Mouse (Mus musculus): ENCODE data around the gene Ube2j1. TPM values are rescaled to one million over a fixed set of nuclear protein-coding genes. Genes with fewer than 3 reads are reported as not detected.
"Not testable (repeated sequence)": the region's sequence is repeated elsewhere in the genome, so short reads cannot be mapped to it uniquely, and the experiment has no call there.

Gene Ube2j1
- polyA plus RNA-seq, 1 experiment from 2014 or later: 50.5 TPM

- WGBS: over 99% methylated on average over 5 of the region's 5 CpGs
- H3K36me3 ChIP-seq (replicated peaks): peaks cover 7% of the 10 kb centered on the region; the same call in 1 of the 2 replicates
- ATAC-seq (ENCODE audit: low FRiP score): no peak
- no peaks in the 10 kb centered on the region for H3K4me1 ChIP-seq
- H3K27ac ChIP-seq: no peak overlapping the region
- no peak overlapping the region for H3K9ac ChIP-seq
- no peaks in the 10 kb centered on the region for H3K9me3 ChIP-seq
- no peak overlapping the region for H3K4me2 ChIP-seq
- no peak overlapping the region for H3K4me3 ChIP-seq (replicated peaks)
- H3K27me3 ChIP-seq: no peaks in the 10 kb centered on the region
Observed at GRCm38 (mm10) chr4:32996083-32996482, 35.1 kb upstream of the Ube2j1 start.

GRCm38 (mm10) chr4:32997571-32997970, 33.6 kb upstream of the Ube2j1 start:
- 93% methylated on average over 5 of the region's 5 CpGs for WGBS
- Histone ChIP-seq H3K27me3 (no peaks in the 10 kb centered on the region), H3K9me3 (no peaks in the 10 kb centered on the region), H3K27ac (no peak overlapping the region), H3K9ac (no peak overlapping the region), H3K36me3 (replicated peaks) (peaks cover 7% of the 10 kb centered on the region; the same call in 1 of the 2 replicates), H3K4me3 (replicated peaks) (no peak overlapping the region), H3K4me2 (no peak overlapping the region), H3K4me1 (no peaks in the 10 kb centered on the region)
- no peak for ATAC-seq (ENCODE audit: low FRiP score)

GRCm38 (mm10) chr4:32998996-32999395, 32.2 kb upstream of the Ube2j1 start:
- ATAC-seq (ENCODE audit: low FRiP score): no peak
- H3K9ac ChIP-seq: no peak overlapping the region
- no peaks in the 10 kb centered on the region for H3K4me1 ChIP-seq
- H3K27me3 ChIP-seq: no peaks in the 10 kb centered on the region
- WGBS: 94% methylated on average over 8 of the region's 8 CpGs
- H3K4me3 ChIP-seq (replicated peaks): no peak overlapping the region
- no peak overlapping the region for H3K27ac ChIP-seq
- peaks cover 13% of the 10 kb centered on the region; the same call in 1 of the 2 replicates for H3K36me3 ChIP-seq (replicated peaks)
- no peaks in the 10 kb centered on the region for H3K9me3 ChIP-seq
- H3K4me2 ChIP-seq: no peak overlapping the region

GRCm38 (mm10) chr4:33002081-33002480, 29.1 kb upstream of the Ube2j1 start:
- H3K27ac ChIP-seq: no peak overlapping the region
- 83% methylated on average over 3 of the region's 3 CpGs for WGBS
- no peak overlapping the region for H3K4me2 ChIP-seq
- no peak for ATAC-seq (ENCODE audit: low FRiP score)
- no peaks in the 10 kb centered on the region for H3K27me3 ChIP-seq
- no peaks in the 10 kb centered on the region for H3K4me1 ChIP-seq
- no peak overlapping the region for H3K9ac ChIP-seq
- peaks cover 27% of the 10 kb centered on the region for H3K36me3 ChIP-seq (replicated peaks)
- no peak overlapping the region for H3K4me3 ChIP-seq (replicated peaks)
- no peaks in the 10 kb centered on the region for H3K9me3 ChIP-seq

- not testable (repeated sequence) for H3K4me1 ChIP-seq; H3K27ac ChIP-seq; H3K9ac ChIP-seq; ATAC-seq (ENCODE audit: low FRiP score); H3K9me3 ChIP-seq; H3K4me3 ChIP-seq (replicated peaks); H3K4me2 ChIP-seq; H3K27me3 ChIP-seq
- WGBS: 97% methylated on average over 10 of the region's 10 CpGs
- peaks cover 36% of the 10 kb centered on the region for H3K36me3 ChIP-seq (replicated peaks)
Observed at GRCm38 (mm10) chr4:33005595-33006470, 25.4 kb upstream of the Ube2j1 start.

- Histone ChIP-seq H3K36me3 (replicated peaks) (peaks cover 36% of the 10 kb centered on the region), H3K27ac (no peak overlapping the region), H3K27me3 (no peaks in the 10 kb centered on the region), H3K4me2 (no peak overlapping the region), H3K9me3 (no peaks in the 10 kb centered on the region), H3K4me1 (no peaks in the 10 kb centered on the region), H3K9ac (no peak overlapping the region), H3K4me3 (replicated peaks) (no peak overlapping the region)
- no peak for ATAC-seq (ENCODE audit: low FRiP score)
- 96% methylated on average over 11 of the region's 11 CpGs for WGBS
Observed at GRCm38 (mm10) chr4:33006844-33007243, 24.4 kb upstream of the Ube2j1 start.

GRCm38 (mm10) chr4:33007443-33008217, 23.6 kb upstream of the Ube2j1 start:
- 90% methylated on average over 9 of the region's 9 CpGs for WGBS
- H3K36me3 ChIP-seq (replicated peaks): peaks cover 36% of the 10 kb centered on the region
- no peak for ATAC-seq (ENCODE audit: low FRiP score)

GRCm38 (mm10) chr4:33010078-33010477, 21.1 kb upstream of the Ube2j1 start:
- Histone ChIP-seq H3K36me3 (replicated peaks) (peaks cover 46% of the 10 kb centered on the region), H3K27ac (no peak overlapping the region), H3K27me3 (no peaks in the 10 kb centered on the region), H3K4me1 (no peaks in the 10 kb centered on the region), H3K9ac (no peak overlapping the region), H3K4me2 (no peak overlapping the region), H3K4me3 (replicated peaks) (no peak overlapping the region), H3K9me3 (no peaks in the 10 kb centered on the region)
- no peak for ATAC-seq (ENCODE audit: low FRiP score)
- WGBS: 96% methylated on average over 1 of the region's 1 CpGs

More at GRCm38 (mm10) chr4:33007443-33008217, 23.6 kb upstream of the Ube2j1 start:
- no peak overlapping the region for H3K9ac ChIP-seq
- no peaks in the 10 kb centered on the region for H3K4me1 ChIP-seq
- H3K27me3 ChIP-seq: no peaks in the 10 kb centered on the region
- no peaks in the 10 kb centered on the region for H3K9me3 ChIP-seq
- H3K27ac ChIP-seq: no peak overlapping the region
- H3K4me3 ChIP-seq (replicated peaks): no peak overlapping the region
- no peak overlapping the region for H3K4me2 ChIP-seq

- Histone ChIP-seq H3K27me3 (no peaks in the 10 kb centered on the region), H3K27ac (no peak overlapping the region), H3K4me3 (replicated peaks) (no peak overlapping the region), H3K9ac (no peak overlapping the region), H3K9me3 (no peaks in the 10 kb centered on the region), H3K4me1 (no peaks in the 10 kb centered on the region), H3K36me3 (replicated peaks) (peaks cover 33% of the 10 kb centered on the region), H3K4me2 (no peak overlapping the region)
- WGBS: 80% methylated on average over 4 of the region's 4 CpGs
- no peak for ATAC-seq (ENCODE audit: low FRiP score)
Observed at GRCm38 (mm10) chr4:33012484-33012883, 18.7 kb upstream of the Ube2j1 start.

- Histone ChIP-seq H3K36me3 (replicated peaks) (peaks cover 29% of the 10 kb centered on the region), H3K9me3 (no peaks in the 10 kb centered on the region), H3K27ac (no peak overlapping the region), H3K4me3 (replicated peaks) (no peak overlapping the region), H3K4me1 (no peaks in the 10 kb centered on the region), H3K27me3 (no peaks in the 10 kb centered on the region), H3K9ac (no peak overlapping the region), H3K4me2 (no peak overlapping the region)
- WGBS: 57% methylated on average over 9 of the region's 9 CpGs
- peak; percentile 78 for ATAC-seq (ENCODE audit: low FRiP score)
Observed at GRCm38 (mm10) chr4:33018361-33018999, 12.7 kb upstream of the Ube2j1 start.

GRCm38 (mm10) chr4:33024420-33024819, 6.8 kb upstream of the Ube2j1 start:
- H3K4me1 ChIP-seq: no peaks in the 10 kb centered on the region

GRCm38 (mm10) chr4:33029104-33029503, 2.1 kb upstream of the Ube2j1 start:
- Histone ChIP-seq H3K27ac (no peak overlapping the region), H3K9ac (no peak overlapping the region), H3K4me2 (no peak overlapping the region), H3K9me3 (no peaks in the 10 kb centered on the region), H3K4me1 (peaks cover 24% of the 10 kb centered on the region), H3K27me3 (no peaks in the 10 kb centered on the region), H3K4me3 (replicated peaks) (no peak overlapping the region), H3K36me3 (replicated peaks) (no peaks in the 10 kb centered on the region)
- WGBS: 85% methylated on average over 7 of the region's 7 CpGs
- no peak for ATAC-seq (ENCODE audit: low FRiP score)

More at GRCm38 (mm10) chr4:33024420-33024819, 6.8 kb upstream of the Ube2j1 start:
- Histone ChIP-seq H3K4me3 (replicated peaks) (no peak overlapping the region), H3K9me3 (no peaks in the 10 kb centered on the region), H3K9ac (no peak overlapping the region), H3K27me3 (no peaks in the 10 kb centered on the region), H3K36me3 (replicated peaks) (peaks cover 14% of the 10 kb centered on the region), H3K4me2 (no peak overlapping the region), H3K27ac (no peak overlapping the region)
- no peak for ATAC-seq (ENCODE audit: low FRiP score)
- WGBS: 86% methylated on average over 8 of the region's 8 CpGs
